ENCODE assay signal across 8 mouse cellular contexts in the genomic region with DNA sequence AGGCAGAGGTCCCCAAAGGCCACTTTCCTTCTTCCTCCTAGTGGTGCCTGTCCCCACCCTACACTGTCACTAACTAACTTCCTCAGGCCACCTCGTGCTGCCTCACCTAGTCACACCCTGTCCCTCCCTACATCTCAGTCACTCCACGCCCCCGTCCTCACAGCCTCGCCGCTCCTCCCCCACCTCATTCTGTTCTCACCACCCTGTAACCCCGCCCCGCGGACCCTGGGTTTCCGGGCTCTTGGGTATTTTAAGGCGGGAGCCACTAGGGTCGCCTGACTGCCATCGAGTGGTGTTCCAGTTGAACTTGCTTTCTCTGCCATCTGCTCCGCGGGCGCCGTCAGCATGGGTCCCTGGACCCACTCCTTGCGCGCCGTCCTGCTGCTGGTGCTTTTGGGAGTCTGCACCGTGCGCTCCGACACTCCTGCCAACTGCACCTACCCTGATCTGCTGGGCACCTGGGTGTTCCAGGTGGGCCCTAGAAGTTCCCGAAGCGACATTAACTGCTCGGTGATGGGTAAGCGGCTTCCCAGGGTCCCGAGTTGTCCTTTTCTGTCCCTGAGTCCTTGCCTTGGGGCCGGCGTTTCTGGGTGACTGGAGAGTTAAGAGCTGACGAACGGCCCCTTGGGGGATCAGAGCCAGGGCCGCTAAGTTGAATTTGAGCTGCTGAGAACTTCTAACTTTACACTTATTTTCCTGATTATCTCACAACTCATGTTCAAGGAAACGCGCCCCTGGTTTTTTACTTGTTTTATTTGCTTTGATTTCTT. TPM values are rescaled to one million over a fixed set of nuclear protein-coding genes. Genes with fewer than 3 reads are reported as not detected.
DNase-seq lines count a peak whose midpoint lies in the region; ATAC-seq lines count a peak whose summit lies in the region.

Ctsc (plus strand) TSS at position 228 of the 770 bp plus-strand sequence.

- H3K4me1 ChIP-seq in forebrain, embryonic 14.5 days (ENCODE audit: control insufficient read depth, insufficient read depth, low read length): peaks cover 5% of the 10 kb centered on the region; the same call in 1 of the 2 replicates
- H3K4me1 ChIP-seq in liver, embryonic 16.5 days (ENCODE audit: control insufficient read depth, low read depth, low read length): no peaks in the 10 kb centered on the region; the same call in 1 of the 2 replicates
- H3K4me1 ChIP-seq in neural tube, embryonic 12.5 days: peaks cover 5% of the 10 kb centered on the region; the same call in 1 of the 2 replicates

- no peaks in the 10 kb centered on the region for H3K9me3 ChIP-seq in forebrain, embryonic 14.5 days (replicated peaks; ENCODE audit: control insufficient read depth, low read length)
- no peaks in the 10 kb centered on the region for H3K9me3 ChIP-seq in liver, embryonic 16.5 days (replicated peaks; ENCODE audit: control insufficient read depth, low read length)
- no peaks in the 10 kb centered on the region for H3K9me3 ChIP-seq in neural tube, embryonic 12.5 days

- peak within 1 kb of the TSS; percentile 88 for H3K4me2 ChIP-seq in forebrain, embryonic 14.5 days (ENCODE audit: low read length)
- H3K4me2 ChIP-seq in liver, embryonic 16.5 days (ENCODE audit: low read depth, low read length): peak within 1 kb of the TSS; percentile 76
- H3K4me2 ChIP-seq in neural tube, embryonic 12.5 days (replicated peaks): peak within 1 kb of the TSS; percentile 87

- DNase-seq in CD8-positive naive resting alpha-beta T cell, adult 2 months (ENCODE audit: low read depth in 2 of 2, low spot score in 2 of 2): peak; percentile 92 to 95
- peak; percentile 57 for DNase-seq in c-Kit-positive CD71-positive TER-119-positive erythroid progenitor cells, embryonic 14.5 days (ENCODE audit: low spot score)
- DNase-seq in forebrain, embryonic 14.5 days (ENCODE audit: low spot score): peak; percentile 70
- peak; percentile 84 for DNase-seq in heart, postnatal 10 days
- DNase-seq in large intestine, adult 2 months (ENCODE audit: low read depth, low spot score): peak; percentile 72
- peak; percentile 12 for DNase-seq in telencephalon, adult 2 months (ENCODE audit: low read depth, low spot score)

- intact Hi-C loops in heart, postnatal 10 days (cut with DNase I): no loop called here

- no peaks in the 10 kb centered on the region for H3K27me3 ChIP-seq in forebrain, embryonic 14.5 days (replicated peaks; ENCODE audit: control insufficient read depth, insufficient read depth, low read length)
- no peaks in the 10 kb centered on the region for H3K27me3 ChIP-seq in liver, embryonic 16.5 days (ENCODE audit: control insufficient read depth, insufficient read depth, low read depth, low read length)
- no peaks in the 10 kb centered on the region for H3K27me3 ChIP-seq in neural tube, embryonic 12.5 days (replicated peaks)

- WGBS in forebrain, embryonic 14.5 days: 2% methylated on average over 34 of the region's 34 CpGs
- 2% methylated on average over 34 of the region's 34 CpGs for WGBS in large intestine, adult 2 months
- 1% methylated on average over 34 of the region's 34 CpGs for WGBS in liver, embryonic 16.5 days (ENCODE audit: insufficient replicate concordance)
- 2% methylated on average over 34 of the region's 34 CpGs for WGBS in neural tube, embryonic 12.5 days

- H3K4me3 ChIP-seq in forebrain, embryonic 14.5 days (ENCODE audit: low read depth, low read length): peak within 1 kb of the TSS; percentile 39
- peak within 1 kb of the TSS; percentile 59 for H3K4me3 ChIP-seq in liver, embryonic 16.5 days (ENCODE audit: low read depth, low read length)
- H3K4me3 ChIP-seq in neural tube, embryonic 12.5 days: peak within 1 kb of the TSS; percentile 40

- no peaks in the 10 kb centered on the region for H3K36me3 ChIP-seq in forebrain, embryonic 14.5 days (ENCODE audit: control insufficient read depth, insufficient read depth, low read length)
- H3K36me3 ChIP-seq in liver, embryonic 16.5 days (ENCODE audit: control insufficient read depth, insufficient read depth): no peaks in the 10 kb centered on the region
- no peaks in the 10 kb centered on the region for H3K36me3 ChIP-seq in neural tube, embryonic 12.5 days

- H3K27ac ChIP-seq in forebrain, embryonic 14.5 days (ENCODE audit: low read depth, low read length): no peak within 1 kb of the TSS
- H3K27ac ChIP-seq in liver, embryonic 16.5 days (ENCODE audit: low read length): peak within 1 kb of the TSS; percentile 63
- no peak within 1 kb of the TSS for H3K27ac ChIP-seq in neural tube, embryonic 12.5 days

- peak within 1 kb of the TSS; percentile 63 for H3K9ac ChIP-seq in forebrain, embryonic 14.5 days (ENCODE audit: low read length)
- peak within 1 kb of the TSS; percentile 50 for H3K9ac ChIP-seq in liver, embryonic 16.5 days (ENCODE audit: low read depth, low read length)
- H3K9ac ChIP-seq in neural tube, embryonic 12.5 days: peak within 1 kb of the TSS; percentile 43; the same call in 1 of the 2 replicates

- ATAC-seq in forebrain, embryonic 14.5 days: peak; percentile 89
- peak; percentile 89 for ATAC-seq in liver, embryonic 16.5 days (ENCODE audit: low read depth)
- ATAC-seq in neural tube, embryonic 12.5 days (ENCODE audit: low FRiP score, low read depth): peak; percentile 89

RNA-seq across cellular contexts. Expression of gene Ctsc, which starts in this region (rescaled TPM):
- 10.7 and 14.0 TPM in 2 replicates for polyA plus RNA-seq in forebrain, embryonic 14.5 days (2014; fragmentation: Nextera tagmentation; extraction: Ambion mirVana)
- 10 to 100 TPM; 25.9 to 27.9 TPM for total RNA-seq in heart, postnatal 10 days (2021)
- polyA plus RNA-seq in large intestine, adult 2 months (2012; rRNA removed): 41.6 and 61.4 TPM in 2 replicates
- 50.5 and 56.7 TPM in 2 replicates for polyA plus RNA-seq in liver, embryonic 16.5 days (2015; fragmentation: Nextera tagmentation; extraction: Ambion mirVana)
- polyA plus RNA-seq in neural tube, embryonic 12.5 days (2016; fragmentation: Nextera tagmentation; extraction: Ambion mirVana): 14.0 TPM in 2 replicates

Comparison
In these comparisons a context has a peak if more than half of its experiments do, and no peak if none do; other contexts are left out.
1. DNase-seq: peak in every context shown above with its lines; median percentile 94 in CD8-positive naive resting alpha-beta T cell, adult 2 months; 84 in heart, postnatal 10 days; 72 in large intestine, adult 2 months; 70 in forebrain, embryonic 14.5 days; 57 in c-Kit-positive CD71-positive TER-119-positive erythroid progenitor cells, embryonic 14.5 days; 12 in telencephalon, adult 2 months.